Mouse (Mus musculus): ENCODE data around the gene Tent5d. TPM values are rescaled to one million over a fixed set of nuclear protein-coding genes. Genes with fewer than 3 reads are reported as not detected.

The Tent5d gene
- polyA plus RNA-seq, 1 experiment from 2014 or later, result not detected

Other genes with a start within 250 kb of the Tent5d start
- gene Tbx22, start 124.6 kb upstream of the Tent5d start, polyA plus RNA-seq (2016; fragmentation: Nextera tagmentation; extraction: Ambion mirVana), result 0.31 TPM in 1 of 2 replicates, not detected in the other
- 6.1 and 6.9 TPM in 2 replicates for gene 2610002M06Rik, start 23.7 kb downstream of the Tent5d start, polyA plus RNA-seq (2016; fragmentation: Nextera tagmentation; extraction: Ambion mirVana)
- not detected in 2 replicates for gene Gm732, start 155.9 kb downstream of the Tent5d start, polyA plus RNA-seq (2016; fragmentation: Nextera tagmentation; extraction: Ambion mirVana)